Mouse (Mus musculus) forebrain, postnatal 0 days (tissue): ENCODE measurements at regions not wholly inside any gene's neighbourhood (a gene's known extent, or its start where the extent isn't known, plus 50 kb on each side); places are given as distances from the start of the nearest gene placed in this dataset.

Experiments
- ATAC-seq: fragments of 200-750 bp; cut with Nextera tagmentation; 2 replicates; pipeline ENCODE4 v1.8.0; 2017; ENCODE audit warnings: mild to moderate bottlenecking, moderate library complexity
- DNase-seq: peaks from one replicate; pipeline ENCODE4 v3.0.0-alpha.2; 2015
- H3K27ac ChIP-seq: fragments of 300-500 bp; sonication (generic); 2 replicates; pipeline ENCODE4 v1.5.1; 2014; ENCODE audit warnings: low read depth, mild to moderate bottlenecking, antibody characterized with exemption, low read length, moderate library complexity, mixed read lengths
- H3K27me3 ChIP-seq: fragments of 300-500 bp; sonication (generic); 2 replicates; pipeline ENCODE4 v1.6.1; 2014; ENCODE audit warnings: mild to moderate bottlenecking, low read length, mixed read lengths; ENCODE audit not compliant: insufficient read depth
- H3K36me3 ChIP-seq: fragments of 300-500 bp; sonication (generic); 2 replicates; pipeline ENCODE4 v1.6.1; 2014; ENCODE audit warnings: mild to moderate bottlenecking, moderate library complexity; ENCODE audit not compliant: insufficient read depth
- H3K4me1 ChIP-seq: fragments of 300-500 bp; sonication (generic); 2 replicates; pipeline ENCODE4 v1.6.1; 2014; ENCODE audit warnings: antibody characterized with exemption; ENCODE audit not compliant: insufficient read depth
- H3K4me2 ChIP-seq: fragments of 300-500 bp; sonication (generic); 2 replicates; pipeline ENCODE4 v1.6.1; 2014; ENCODE audit warnings: low read depth, mild to moderate bottlenecking, moderate library complexity
- H3K4me3 ChIP-seq: fragments of 300-500 bp; sonication (generic); 2 replicates; pipeline ENCODE4 v1.5.1; 2014; ENCODE audit warnings: low read depth, low read length, mixed read lengths
- H3K9ac ChIP-seq: fragments of 300-500 bp; sonication (generic); 2 replicates; pipeline ENCODE4 v1.6.1; 2014; ENCODE audit warnings: mild to moderate bottlenecking
- H3K9me3 ChIP-seq: fragments of 300-500 bp; sonication (generic); 2 replicates; pipeline ENCODE4 v1.6.1; 2016; ENCODE audit warnings: low read length
- CTCF ChIP-seq: sonication (generic); IDR thresholded peaks from 2 replicates; pipeline ENCODE4 v1.5.1; 2016; ENCODE audit warnings: antibody characterized with exemption, control low read depth, low read depth
- WGBS: fragments of 180-500 bp; shearing (Covaris S2); extraction: QIAGEN DNeasy Blood & Tissue Kit; methylation state at CpG from one replicate; pipeline ENCODE4 v1.1.7; 2014; 5-methylcytosine and 5-hydroxymethylcytosine counted together

DNA sequence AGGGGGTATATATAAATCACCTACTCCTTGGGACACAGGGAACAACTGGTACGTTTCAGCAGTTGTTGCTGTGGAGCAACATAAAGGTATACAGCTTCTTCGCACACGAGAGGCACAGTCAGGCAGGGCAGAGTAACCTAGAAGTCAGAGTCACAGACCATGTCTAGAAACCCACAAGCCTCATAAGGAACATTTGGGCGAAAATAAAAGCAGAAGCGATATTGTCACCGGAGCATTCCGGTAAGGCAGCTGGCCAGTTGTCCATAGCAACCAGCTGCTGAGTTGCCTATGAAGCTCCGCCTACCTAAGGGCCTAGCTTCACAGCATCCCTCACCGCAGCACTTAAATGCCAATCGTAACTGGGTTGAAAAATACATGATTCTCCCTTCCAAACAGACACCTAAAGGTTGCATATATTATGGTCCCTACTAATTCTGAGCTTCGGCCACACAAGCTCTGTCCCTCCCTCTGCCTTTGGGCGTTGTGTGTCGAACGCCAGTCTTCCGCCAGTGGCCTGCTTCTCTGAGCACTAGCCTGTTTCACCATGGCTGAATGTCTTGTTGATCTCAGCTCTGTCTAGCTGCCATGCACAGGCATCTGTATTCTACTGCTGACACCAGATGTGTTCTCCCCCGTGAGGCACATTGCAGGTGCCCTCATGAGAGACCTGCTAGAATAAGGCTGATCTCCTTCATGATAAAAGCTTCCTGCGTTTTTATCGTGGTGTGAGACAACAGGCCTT, 165.1 kb upstream of the Mkln1 start:
- H3K27me3 ChIP-seq: no peaks in the 10 kb centered on the region
- no peaks in the 10 kb centered on the region for H3K36me3 ChIP-seq
- peak overlapping the region; percentile 9; the same call in 1 of the 2 replicates for H3K27ac ChIP-seq
- H3K9me3 ChIP-seq: no peaks in the 10 kb centered on the region
- no peak overlapping the region for H3K9ac ChIP-seq
- DNase-seq (peak; percentile 50), ATAC-seq (peak; percentile 87)
- no peak overlapping the region for H3K4me3 ChIP-seq
- H3K4me2 ChIP-seq: no peak overlapping the region
- no peak for TF ChIP-seq CTCF
- H3K4me1 ChIP-seq: peaks cover 8% of the 10 kb centered on the region; the same call in 1 of the 2 replicates
- WGBS: 45% methylated on average over 18 of the region's 18 CpGs

DNA sequence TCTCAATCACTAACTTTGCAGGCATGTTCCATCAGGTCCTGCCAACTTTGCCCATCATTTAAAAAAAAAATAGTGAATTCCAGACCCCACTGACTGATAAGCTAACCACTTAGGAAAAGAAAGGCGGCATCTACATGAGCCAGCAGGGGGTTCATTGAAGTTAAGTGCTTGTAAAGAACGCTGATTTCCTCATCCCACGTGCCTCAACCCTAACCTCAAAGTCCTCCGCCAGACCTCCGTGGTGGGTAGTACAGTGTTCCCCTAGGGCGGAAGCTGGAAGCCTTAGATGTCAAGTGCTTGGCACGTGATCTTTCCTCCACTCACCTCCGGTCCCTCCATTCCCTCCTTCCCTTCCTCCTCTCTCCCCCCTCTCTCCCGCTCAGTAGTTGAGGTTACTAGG, 158.5 kb upstream of the Mkln1 start:
- Histone ChIP-seq H3K4me2 (no peak overlapping the region), H3K27ac (no peak overlapping the region), H3K9me3 (no peaks in the 10 kb centered on the region), H3K36me3 (no peaks in the 10 kb centered on the region), H3K27me3 (no peaks in the 10 kb centered on the region), H3K4me3 (no peak overlapping the region), H3K9ac (no peak overlapping the region), H3K4me1 (no peaks in the 10 kb centered on the region)
- 25% methylated on average over 9 of the region's 9 CpGs for WGBS
- ATAC-seq: no peak
- no peak for TF ChIP-seq CTCF
- no peak for DNase-seq

DNA sequence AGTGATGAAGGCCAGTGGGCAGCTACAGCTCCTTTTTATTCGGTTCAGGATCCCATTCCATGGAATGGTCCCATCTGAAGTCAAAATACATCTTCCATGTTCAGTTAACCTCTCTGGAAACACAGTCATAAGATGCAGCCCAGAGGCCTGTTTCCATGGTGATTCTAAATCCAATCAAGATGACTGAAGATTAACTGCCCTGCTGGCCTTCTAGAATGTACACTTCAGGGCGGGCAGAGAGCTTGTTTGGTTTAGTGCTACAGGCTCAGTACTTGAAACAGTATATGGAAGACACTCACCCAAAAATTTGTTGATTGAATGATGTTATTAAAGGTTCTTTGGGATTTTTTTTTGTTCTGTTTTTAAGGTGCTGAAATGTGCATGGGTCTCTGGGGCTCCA, 148.0 kb upstream of the Mkln1 start:
- 66% methylated on average over 2 of the region's 2 CpGs for WGBS
- DNase-seq: no peak
- H3K4me3 ChIP-seq: no peak overlapping the region

DNA sequence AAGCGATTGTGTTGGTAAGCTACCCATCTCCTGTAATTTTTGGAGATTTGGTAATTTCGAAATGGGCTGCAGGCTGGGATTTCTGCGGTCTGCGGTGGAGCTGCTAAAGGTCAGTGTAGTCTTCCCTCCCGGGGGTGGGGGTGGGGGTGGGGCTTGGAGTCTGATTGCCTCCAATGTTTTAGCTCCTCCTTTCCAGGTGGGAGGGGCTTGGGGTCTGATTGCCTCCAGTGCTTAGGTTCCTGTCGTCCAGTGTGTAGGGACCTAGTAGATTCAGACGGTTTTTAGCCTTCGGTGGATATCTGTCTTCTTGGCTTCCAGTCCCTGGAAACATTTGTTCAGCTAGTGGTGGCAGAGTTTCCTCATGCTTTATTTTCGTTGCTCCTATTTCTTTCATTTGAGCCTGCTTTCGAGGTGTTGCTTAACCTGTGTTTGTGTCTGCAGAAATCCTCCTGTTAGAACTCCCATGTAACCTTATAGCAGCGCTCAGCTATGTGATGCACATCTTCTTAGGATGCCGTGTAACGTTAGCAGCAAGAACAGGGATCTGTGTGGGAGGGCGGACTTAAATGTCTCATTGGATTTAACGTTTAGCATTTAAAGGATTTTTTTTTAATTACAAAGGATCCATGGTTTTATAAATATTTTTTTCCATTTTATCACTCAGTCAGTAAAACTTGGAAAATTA, 145.1 kb upstream of the Mkln1 start:
- no peak for ATAC-seq
- Histone ChIP-seq H3K27ac (no peak overlapping the region), H3K27me3 (no peaks in the 10 kb centered on the region), H3K9me3 (no peaks in the 10 kb centered on the region), H3K36me3 (no peaks in the 10 kb centered on the region), H3K4me3 (no peak overlapping the region), H3K9ac (no peak overlapping the region), H3K4me2 (0 out of 2 replicates have a peak overlapping the region, but pooled peaks have one; percentile 14), H3K4me1 (no peaks in the 10 kb centered on the region)
- DNase-seq: peak; percentile 12
- 23% methylated on average over 15 of the region's 15 CpGs for WGBS
- no peak for TF ChIP-seq CTCF

More for the DNA sequence above, 148.0 kb upstream of the Mkln1 start:
- H3K4me2 ChIP-seq: no peak overlapping the region
- no peaks in the 10 kb centered on the region for H3K27me3 ChIP-seq
- TF ChIP-seq CTCF: no peak
- no peak for ATAC-seq
- no peak overlapping the region for H3K9ac ChIP-seq
- H3K4me1 ChIP-seq: no peaks in the 10 kb centered on the region
- H3K36me3 ChIP-seq: no peaks in the 10 kb centered on the region
- H3K9me3 ChIP-seq: no peaks in the 10 kb centered on the region
- no peak overlapping the region for H3K27ac ChIP-seq

DNA sequence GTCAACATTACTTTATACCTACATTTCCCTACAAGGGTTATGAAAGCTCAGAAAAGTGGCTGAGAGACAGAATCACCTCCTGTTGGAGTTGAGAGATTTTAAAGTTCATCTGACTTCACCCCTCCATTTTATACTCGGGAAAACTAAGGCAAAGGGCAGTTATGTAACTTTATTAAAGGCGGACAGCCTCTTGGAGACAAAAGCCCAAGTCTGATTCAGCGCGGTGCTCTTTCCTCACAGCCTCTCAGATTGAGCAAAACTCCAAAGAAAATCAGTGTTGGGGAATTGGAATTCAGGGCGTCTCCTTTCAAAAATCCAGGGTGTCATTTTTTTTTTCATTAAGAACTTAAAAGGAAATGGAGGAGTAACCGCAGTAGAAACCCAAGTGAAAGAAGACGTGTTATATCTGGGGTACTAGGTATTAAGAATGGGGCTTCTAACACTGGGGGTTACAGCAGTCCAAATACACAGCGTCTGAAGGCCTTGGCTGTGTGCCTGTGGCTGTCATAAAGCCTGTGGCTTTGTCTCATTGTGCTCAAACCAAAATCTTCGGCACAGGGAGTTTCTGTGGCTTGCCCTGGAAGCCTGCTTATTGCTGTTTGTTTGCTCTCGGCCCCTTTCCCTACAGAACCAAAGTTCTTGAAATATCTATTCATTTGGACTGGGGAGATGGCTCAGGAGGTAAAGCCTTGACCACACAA, 137.7 kb upstream of the Mkln1 start:
- no peak for DNase-seq
- Histone ChIP-seq H3K27ac (no peak overlapping the region), H3K4me1 (no peaks in the 10 kb centered on the region), H3K4me3 (no peak overlapping the region), H3K27me3 (no peaks in the 10 kb centered on the region), H3K4me2 (no peak overlapping the region), H3K9me3 (no peaks in the 10 kb centered on the region), H3K9ac (no peak overlapping the region), H3K36me3 (no peaks in the 10 kb centered on the region)
- TF ChIP-seq CTCF: no peak
- 72% methylated on average over 10 of the region's 10 CpGs for WGBS
- ATAC-seq: no peak

DNA sequence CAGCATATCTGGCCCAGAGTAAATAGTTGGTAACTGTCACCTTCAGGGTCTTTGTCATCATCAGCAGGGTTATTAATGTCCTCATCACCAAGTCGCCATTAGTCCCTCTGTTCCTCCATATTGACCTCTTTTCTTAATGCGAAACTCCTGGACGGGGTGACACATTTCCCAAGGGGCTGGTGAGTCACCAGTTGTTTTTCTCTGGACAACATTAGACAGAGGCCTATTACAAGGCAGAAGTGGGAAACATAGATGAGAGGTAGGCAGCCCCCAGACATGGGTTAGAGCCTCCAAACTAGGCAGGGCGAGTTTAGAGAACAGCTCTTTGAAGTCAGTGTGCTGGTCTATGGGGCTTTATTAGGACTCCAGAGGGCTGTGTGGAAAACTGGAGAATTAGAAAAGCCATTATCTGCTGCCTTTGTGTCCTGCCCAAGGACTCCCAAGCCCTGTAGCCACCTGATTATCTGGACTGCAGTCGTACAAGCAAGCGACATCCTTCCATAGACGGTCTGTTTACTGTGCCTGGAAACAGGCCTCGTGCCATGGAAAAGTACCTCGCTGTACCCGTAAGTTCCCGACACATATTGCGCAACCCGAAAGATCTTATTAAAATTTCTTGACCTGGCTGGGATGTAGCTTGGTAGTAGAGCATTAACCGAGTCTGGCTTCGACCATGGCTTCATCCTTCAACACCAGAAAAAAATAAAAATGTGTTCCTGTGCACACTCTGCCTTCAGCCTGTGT, 136.6 kb upstream of the Mkln1 start:
- TF ChIP-seq CTCF: no peak
- WGBS: 88% methylated on average over 15 of the region's 15 CpGs
- no peak overlapping the region for H3K9ac ChIP-seq
- DNase-seq: no peak
- no peak overlapping the region for H3K4me3 ChIP-seq
- no peaks in the 10 kb centered on the region for H3K36me3 ChIP-seq
- H3K9me3 ChIP-seq: no peaks in the 10 kb centered on the region
- H3K27me3 ChIP-seq: no peaks in the 10 kb centered on the region
- H3K27ac ChIP-seq: no peak overlapping the region
- H3K4me2 ChIP-seq: no peak overlapping the region
- H3K4me1 ChIP-seq: no peaks in the 10 kb centered on the region
- no peak for ATAC-seq
